Mouse (Mus musculus): ENCODE data around the gene Slc44a2. TPM values are rescaled to one million over a fixed set of nuclear protein-coding genes. Genes with fewer than 3 reads are reported as not detected.

The Slc44a2 gene
- polyA plus RNA-seq, 2 experiments: 121 to 127 TPM

DNA sequence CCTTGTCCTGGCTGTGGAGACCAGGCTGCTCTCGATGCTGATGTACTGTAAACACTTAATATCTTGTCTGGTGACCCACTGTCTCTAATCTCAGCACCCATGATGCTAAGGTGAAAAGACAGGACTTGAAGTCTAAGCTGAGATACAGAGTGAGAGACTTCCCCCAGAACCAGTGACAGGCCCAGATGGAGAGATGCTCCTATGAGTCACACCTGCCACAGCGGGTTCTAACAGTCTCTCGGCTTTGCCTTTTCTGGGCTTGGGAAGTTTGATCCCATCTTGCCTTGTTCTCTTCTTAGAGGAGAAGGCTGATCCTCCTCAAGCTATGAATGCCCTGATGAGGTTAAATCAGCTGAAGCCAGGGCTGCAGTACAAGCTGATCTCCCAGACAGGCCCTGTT lies 76.7 kb downstream of the Slc44a2 start:
- H3K4me3 ChIP-seq (replicated peaks; ENCODE audit: low read length): no peak overlapping the region
- 92% methylated on average over 3 of the region's 3 CpGs for WGBS
- H3K27me3 ChIP-seq (ENCODE audit: control insufficient read depth, insufficient read depth, low read length): no peaks in the 10 kb centered on the region
- no peaks in the 10 kb centered on the region for H3K4me1 ChIP-seq (ENCODE audit: control insufficient read depth, insufficient read depth, low read length)
- no peaks in the 10 kb centered on the region for H3K9me3 ChIP-seq (ENCODE audit: control insufficient read depth, low read length)
- DNase-seq (ENCODE audit: low spot score) (no peak), ATAC-seq (ENCODE audit: low FRiP score, low read depth) (no peak)
- H3K4me2 ChIP-seq (replicated peaks; ENCODE audit: low read depth, low read length, severe bottlenecking): no peak overlapping the region
- H3K36me3 ChIP-seq (ENCODE audit: control insufficient read depth, insufficient read depth, low read length): peaks cover 98% of the 10 kb centered on the region
- no peak overlapping the region for H3K27ac ChIP-seq (replicated peaks; ENCODE audit: low read depth, low read length)
- TF ChIP-seq POLR2A (IDR thresholded peaks at IDR 0.05; ENCODE audit: borderline replicate concordance, extremely low read depth, insufficient read depth, insufficient read length): no peak
- no peak overlapping the region for H3K9ac ChIP-seq (ENCODE audit: low read depth, low read length, severe bottlenecking)

DNA sequence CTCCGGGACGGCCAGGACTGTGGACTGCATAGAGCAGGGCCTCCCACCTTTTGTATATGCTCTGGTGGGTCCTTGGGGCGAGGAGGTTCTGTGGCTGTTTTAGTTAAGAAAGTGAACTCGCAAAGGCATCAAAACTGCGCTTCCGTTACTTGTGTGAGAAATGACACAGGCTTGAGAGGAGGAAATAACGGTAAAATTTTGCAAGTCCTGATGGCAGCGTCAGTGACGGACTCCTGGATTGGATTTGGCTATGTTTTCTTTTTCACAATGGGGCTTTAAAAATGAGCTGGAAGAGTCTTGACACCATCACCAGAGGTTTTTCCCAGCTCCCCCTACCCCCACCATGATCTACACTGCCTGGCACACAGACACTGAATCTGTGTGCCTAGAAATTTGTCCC lies 80.5 kb downstream of the Slc44a2 start:
- ATAC-seq (ENCODE audit: low FRiP score, low read depth) (no peak), DNase-seq (ENCODE audit: low spot score) (no peak)
- Histone ChIP-seq H3K27ac (replicated peaks; ENCODE audit: low read depth, low read length) (no peak overlapping the region), H3K9me3 (ENCODE audit: control insufficient read depth, low read length) (no peaks in the 10 kb centered on the region), H3K4me3 (replicated peaks; ENCODE audit: low read length) (no peak overlapping the region), H3K4me1 (ENCODE audit: control insufficient read depth, insufficient read depth, low read length) (no peaks in the 10 kb centered on the region), H3K9ac (ENCODE audit: low read depth, low read length, severe bottlenecking) (no peak overlapping the region), H3K4me2 (replicated peaks; ENCODE audit: low read depth, low read length, severe bottlenecking) (no peak overlapping the region), H3K27me3 (ENCODE audit: control insufficient read depth, insufficient read depth, low read length) (no peaks in the 10 kb centered on the region), H3K36me3 (ENCODE audit: control insufficient read depth, insufficient read depth, low read length) (peaks cover 98% of the 10 kb centered on the region)
- no peak for TF ChIP-seq POLR2A (IDR thresholded peaks at IDR 0.05; ENCODE audit: borderline replicate concordance, extremely low read depth, insufficient read depth, insufficient read length)
- WGBS: 90% methylated on average over 9 of the region's 9 CpGs

DNA sequence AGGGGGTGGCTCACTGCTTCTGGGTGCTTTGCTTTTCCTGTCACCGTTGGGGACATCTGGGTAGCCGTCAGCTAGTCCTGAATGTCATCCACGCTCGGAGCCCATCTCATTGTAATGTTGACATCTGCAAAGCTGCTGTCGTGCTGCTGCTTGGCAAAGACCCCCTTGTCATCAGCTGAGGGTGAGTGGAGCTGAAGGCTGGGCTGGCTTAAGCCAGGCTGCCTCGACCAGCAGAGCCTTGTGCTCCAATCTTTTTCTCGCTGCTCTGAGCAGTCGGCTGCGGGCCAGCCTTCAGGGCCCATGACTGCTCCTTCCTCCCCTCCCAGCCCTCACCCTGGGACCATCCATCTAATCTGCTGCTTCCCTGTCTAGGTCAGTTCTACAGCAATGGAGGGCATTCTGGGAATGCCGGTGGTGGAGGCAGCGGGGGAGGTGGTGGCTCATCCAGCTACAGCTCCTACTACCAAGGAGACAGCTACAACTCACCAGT lies 82.3 kb downstream of the Slc44a2 start:
- Histone ChIP-seq H3K36me3 (ENCODE audit: control insufficient read depth, insufficient read depth, low read length) (peaks cover 91% of the 10 kb centered on the region), H3K4me2 (replicated peaks; ENCODE audit: low read depth, low read length, severe bottlenecking) (no peak overlapping the region), H3K4me3 (replicated peaks; ENCODE audit: low read length) (no peak overlapping the region), H3K9me3 (ENCODE audit: control insufficient read depth, low read length) (no peaks in the 10 kb centered on the region), H3K4me1 (ENCODE audit: control insufficient read depth, insufficient read depth, low read length) (no peaks in the 10 kb centered on the region), H3K27ac (replicated peaks; ENCODE audit: low read depth, low read length) (no peak overlapping the region), H3K27me3 (ENCODE audit: control insufficient read depth, insufficient read depth, low read length) (no peaks in the 10 kb centered on the region), H3K9ac (ENCODE audit: low read depth, low read length, severe bottlenecking) (no peak overlapping the region)
- no peak for DNase-seq (ENCODE audit: low spot score)
- WGBS: 87% methylated on average over 11 of the region's 11 CpGs
- no peak for ATAC-seq (ENCODE audit: low FRiP score, low read depth)
- no peak for TF ChIP-seq POLR2A (IDR thresholded peaks at IDR 0.05; ENCODE audit: borderline replicate concordance, extremely low read depth, insufficient read depth, insufficient read length)

DNA sequence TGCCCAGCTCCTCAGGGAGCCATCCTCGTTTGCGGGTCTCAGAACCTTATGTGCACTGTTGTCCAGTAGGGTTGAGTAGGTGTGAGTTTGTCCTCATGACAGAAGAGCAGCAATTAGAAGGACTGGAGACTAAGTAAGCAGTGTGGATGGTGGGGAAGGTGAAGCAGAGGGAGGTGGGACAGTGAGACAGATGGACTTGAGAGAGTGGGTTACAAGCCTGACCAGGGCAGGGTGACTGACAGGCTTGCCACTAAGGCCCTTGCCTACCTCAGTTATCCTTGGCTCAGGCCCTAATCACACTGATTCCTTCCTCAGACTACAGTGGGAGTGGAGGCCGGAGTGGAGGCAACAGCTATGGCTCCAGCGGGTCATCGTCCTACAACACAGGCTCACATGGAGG lies 83.2 kb downstream of the Slc44a2 start:
- Histone ChIP-seq H3K27ac (replicated peaks; ENCODE audit: low read depth, low read length) (no peak overlapping the region), H3K4me3 (replicated peaks; ENCODE audit: low read length) (no peak overlapping the region), H3K9me3 (ENCODE audit: control insufficient read depth, low read length) (no peaks in the 10 kb centered on the region), H3K36me3 (ENCODE audit: control insufficient read depth, insufficient read depth, low read length) (peaks cover 82% of the 10 kb centered on the region), H3K4me1 (ENCODE audit: control insufficient read depth, insufficient read depth, low read length) (no peaks in the 10 kb centered on the region), H3K4me2 (replicated peaks; ENCODE audit: low read depth, low read length, severe bottlenecking) (no peak overlapping the region), H3K27me3 (ENCODE audit: control insufficient read depth, insufficient read depth, low read length) (no peaks in the 10 kb centered on the region), H3K9ac (ENCODE audit: low read depth, low read length, severe bottlenecking) (no peak overlapping the region)
- no peak for ATAC-seq (ENCODE audit: low FRiP score, low read depth)
- DNase-seq (ENCODE audit: low spot score): no peak
- no peak for TF ChIP-seq POLR2A (IDR thresholded peaks at IDR 0.05; ENCODE audit: borderline replicate concordance, extremely low read depth, insufficient read depth, insufficient read length)
- WGBS: 97% methylated on average over 5 of the region's 5 CpGs

Other genes starting within 250 kb of the Slc44a2 start
- gene Gm49373, start 247.6 kb upstream of the Slc44a2 start, polyA plus RNA-seq (2012; rRNA removed): 1.8 and 1.9 TPM in 2 replicates
- gene Gm49373, start 247.6 kb upstream of the Slc44a2 start, polyA plus RNA-seq (2014; fragmentation: Nextera tagmentation; extraction: Ambion mirVana): 0.72 and 1.0 TPM in 2 replicates
- gene Fdx1l, start 247.1 kb upstream of the Slc44a2 start, polyA plus RNA-seq (2012; rRNA removed): 68.9 and 80.0 TPM in 2 replicates
- 65.1 and 67.4 TPM in 2 replicates for gene Fdx1l, start 247.1 kb upstream of the Slc44a2 start, polyA plus RNA-seq (2014; fragmentation: Nextera tagmentation; extraction: Ambion mirVana)
- 5.3 and 5.9 TPM in 2 replicates for gene Gm38431, start 228.7 kb upstream of the Slc44a2 start, polyA plus RNA-seq (2012; rRNA removed)
- gene Gm38431, start 228.7 kb upstream of the Slc44a2 start, polyA plus RNA-seq (2014; fragmentation: Nextera tagmentation; extraction: Ambion mirVana): 1.6 and 2.6 TPM in 2 replicates
- gene Raver1, start 228.7 kb upstream of the Slc44a2 start, polyA plus RNA-seq (2012; rRNA removed): 94.0 and 125 TPM in 2 replicates
- 74.7 and 76.3 TPM in 2 replicates for gene Raver1, start 228.7 kb upstream of the Slc44a2 start, polyA plus RNA-seq (2014; fragmentation: Nextera tagmentation; extraction: Ambion mirVana)
- 20.9 and 25.8 TPM in 2 replicates for gene Tyk2, start 189.5 kb upstream of the Slc44a2 start, polyA plus RNA-seq (2012; rRNA removed)
- gene Tyk2, start 189.5 kb upstream of the Slc44a2 start, polyA plus RNA-seq (2014; fragmentation: Nextera tagmentation; extraction: Ambion mirVana): 10.6 and 11.4 TPM in 2 replicates
- 145 and 257 TPM in 2 replicates for gene Cdc37, start 170.7 kb upstream of the Slc44a2 start, polyA plus RNA-seq (2012; rRNA removed)
- gene Cdc37, start 170.7 kb upstream of the Slc44a2 start, polyA plus RNA-seq (2014; fragmentation: Nextera tagmentation; extraction: Ambion mirVana): 292 and 299 TPM in 2 replicates
- 5.7 and 7.1 TPM in 2 replicates for gene Pde4a, start 155.0 kb upstream of the Slc44a2 start, polyA plus RNA-seq (2012; rRNA removed)
- gene Pde4a, start 155.0 kb upstream of the Slc44a2 start, polyA plus RNA-seq (2014; fragmentation: Nextera tagmentation; extraction: Ambion mirVana): 4.4 and 5.7 TPM in 2 replicates
- gene Keap1, start 81.3 kb upstream of the Slc44a2 start, polyA plus RNA-seq (2012; rRNA removed): 52.8 and 73.8 TPM in 2 replicates
- gene Keap1, start 81.3 kb upstream of the Slc44a2 start, polyA plus RNA-seq (2014; fragmentation: Nextera tagmentation; extraction: Ambion mirVana): 50.4 and 52.3 TPM in 2 replicates
- 1.6 TPM in 2 replicates for gene S1pr5, start 72.3 kb upstream of the Slc44a2 start, polyA plus RNA-seq (2012; rRNA removed)
- 1.1 and 2.5 TPM in 2 replicates for gene S1pr5, start 72.3 kb upstream of the Slc44a2 start, polyA plus RNA-seq (2014; fragmentation: Nextera tagmentation; extraction: Ambion mirVana)
- gene Atg4d, start 55.4 kb upstream of the Slc44a2 start, polyA plus RNA-seq (2012; rRNA removed): 26.9 and 29.0 TPM in 2 replicates
- gene Atg4d, start 55.4 kb upstream of the Slc44a2 start, polyA plus RNA-seq (2014; fragmentation: Nextera tagmentation; extraction: Ambion mirVana): 31.6 and 35.8 TPM in 2 replicates
- gene Kri1, start 32.7 kb upstream of the Slc44a2 start, polyA plus RNA-seq (2012; rRNA removed): 30.0 and 43.2 TPM in 2 replicates
- gene Kri1, start 32.7 kb upstream of the Slc44a2 start, polyA plus RNA-seq (2014; fragmentation: Nextera tagmentation; extraction: Ambion mirVana): 13.7 and 14.5 TPM in 2 replicates
- 43.2 and 48.1 TPM in 2 replicates for gene Cdkn2d, start 29.3 kb upstream of the Slc44a2 start, polyA plus RNA-seq (2012; rRNA removed)
- gene Cdkn2d, start 29.3 kb upstream of the Slc44a2 start, polyA plus RNA-seq (2014; fragmentation: Nextera tagmentation; extraction: Ambion mirVana): 51.1 and 56.0 TPM in 2 replicates
- 12.8 and 16.3 TPM in 2 replicates for gene Ap1m2, start 8.4 kb upstream of the Slc44a2 start, polyA plus RNA-seq (2012; rRNA removed)
- gene Ap1m2, start 8.4 kb upstream of the Slc44a2 start, polyA plus RNA-seq (2014; fragmentation: Nextera tagmentation; extraction: Ambion mirVana): 23.0 and 29.3 TPM in 2 replicates
- 180 and 195 TPM in 2 replicates for gene Ilf3, start 47.2 kb downstream of the Slc44a2 start, polyA plus RNA-seq (2012; rRNA removed)
- gene Ilf3, start 47.2 kb downstream of the Slc44a2 start, polyA plus RNA-seq (2014; fragmentation: Nextera tagmentation; extraction: Ambion mirVana): 174 and 201 TPM in 2 replicates
- 77.9 and 80.8 TPM in 2 replicates for gene Qtrt1, start 91.1 kb downstream of the Slc44a2 start, polyA plus RNA-seq (2012; rRNA removed)
- 45.3 and 50.9 TPM in 2 replicates for gene Qtrt1, start 91.1 kb downstream of the Slc44a2 start, polyA plus RNA-seq (2014; fragmentation: Nextera tagmentation; extraction: Ambion mirVana)
- 62.6 and 74.5 TPM in 2 replicates for gene Dnm2, start 104.2 kb downstream of the Slc44a2 start, polyA plus RNA-seq (2012; rRNA removed)
- gene Dnm2, start 104.2 kb downstream of the Slc44a2 start, polyA plus RNA-seq (2014; fragmentation: Nextera tagmentation; extraction: Ambion mirVana): 68.3 and 72.6 TPM in 2 replicates
- gene Tmed1, start 189.6 kb downstream of the Slc44a2 start, polyA plus RNA-seq (2012; rRNA removed): 96.0 and 101 TPM in 2 replicates
- 116 and 119 TPM in 2 replicates for gene Tmed1, start 189.6 kb downstream of the Slc44a2 start, polyA plus RNA-seq (2014; fragmentation: Nextera tagmentation; extraction: Ambion mirVana)
- 2.3 and 2.5 TPM in 2 replicates for gene AB124611, start 205.5 kb downstream of the Slc44a2 start, polyA plus RNA-seq (2012; rRNA removed)
- 2.9 and 3.3 TPM in 2 replicates for gene AB124611, start 205.5 kb downstream of the Slc44a2 start, polyA plus RNA-seq (2014; fragmentation: Nextera tagmentation; extraction: Ambion mirVana)
- gene Carm1, start 226.2 kb downstream of the Slc44a2 start, polyA plus RNA-seq (2012; rRNA removed): 171 and 242 TPM in 2 replicates
- gene Carm1, start 226.2 kb downstream of the Slc44a2 start, polyA plus RNA-seq (2014; fragmentation: Nextera tagmentation; extraction: Ambion mirVana): 71.5 and 80.3 TPM in 2 replicates